Mouse (Mus musculus): ENCODE data around the gene Pate2.

Gene Pate2

DNA sequence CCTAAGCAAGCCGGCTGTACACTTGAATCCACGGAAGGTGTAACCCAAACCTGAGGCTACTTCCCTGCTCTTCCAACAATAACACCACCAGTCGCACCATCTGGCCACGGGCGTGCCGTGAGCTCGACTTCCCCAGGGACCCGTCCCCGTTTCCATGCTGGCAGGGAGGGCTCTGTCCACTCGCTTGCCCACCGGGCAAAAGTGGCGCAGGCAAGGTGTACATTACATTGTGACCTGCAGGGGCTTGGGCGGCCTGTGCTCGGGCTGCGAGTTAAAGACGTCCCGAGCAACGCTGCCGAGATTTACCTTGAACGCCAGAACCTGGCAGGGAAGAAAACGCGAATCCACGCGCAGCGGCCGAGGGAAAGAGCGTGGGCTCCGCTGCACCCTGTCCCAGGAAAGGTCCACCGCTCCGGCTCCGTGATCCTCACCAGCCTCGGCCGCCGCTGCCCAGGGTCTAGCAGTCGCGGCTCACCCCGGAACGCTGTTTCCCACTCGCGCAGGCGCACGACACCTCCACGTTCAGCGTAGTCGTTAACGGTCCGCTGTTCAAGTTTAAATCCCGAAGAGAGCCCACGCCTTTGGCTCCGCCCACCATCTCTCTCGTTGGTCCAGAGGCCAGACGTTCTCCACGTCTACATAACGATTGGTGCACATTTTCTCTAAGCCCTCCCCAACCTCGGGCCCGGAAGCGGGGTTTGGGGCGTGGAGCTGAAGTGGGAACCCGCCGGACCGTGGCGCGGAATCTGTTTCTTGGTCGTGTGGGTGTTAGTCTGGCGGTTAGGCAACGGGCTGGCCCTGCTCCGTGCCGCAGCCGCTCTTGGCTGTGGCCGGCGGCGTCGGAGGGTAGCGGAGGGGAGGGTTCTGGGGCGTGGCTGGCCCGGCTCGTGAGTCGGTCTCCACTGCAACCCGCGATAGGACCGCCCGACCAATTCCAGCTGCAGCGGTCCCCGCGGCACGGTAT, at the start of gene Pate2, which contains the start of gene Hyls1:
Pate2 (plus strand) TSS at position 714 of the 964 bp plus-strand sequence.
Hyls1 (minus strand) TSS at position 828 of the 964 bp plus-strand sequence.
- peak; percentile 98 for DNase-seq (ENCODE audit: low read depth, low spot score)

DNA sequence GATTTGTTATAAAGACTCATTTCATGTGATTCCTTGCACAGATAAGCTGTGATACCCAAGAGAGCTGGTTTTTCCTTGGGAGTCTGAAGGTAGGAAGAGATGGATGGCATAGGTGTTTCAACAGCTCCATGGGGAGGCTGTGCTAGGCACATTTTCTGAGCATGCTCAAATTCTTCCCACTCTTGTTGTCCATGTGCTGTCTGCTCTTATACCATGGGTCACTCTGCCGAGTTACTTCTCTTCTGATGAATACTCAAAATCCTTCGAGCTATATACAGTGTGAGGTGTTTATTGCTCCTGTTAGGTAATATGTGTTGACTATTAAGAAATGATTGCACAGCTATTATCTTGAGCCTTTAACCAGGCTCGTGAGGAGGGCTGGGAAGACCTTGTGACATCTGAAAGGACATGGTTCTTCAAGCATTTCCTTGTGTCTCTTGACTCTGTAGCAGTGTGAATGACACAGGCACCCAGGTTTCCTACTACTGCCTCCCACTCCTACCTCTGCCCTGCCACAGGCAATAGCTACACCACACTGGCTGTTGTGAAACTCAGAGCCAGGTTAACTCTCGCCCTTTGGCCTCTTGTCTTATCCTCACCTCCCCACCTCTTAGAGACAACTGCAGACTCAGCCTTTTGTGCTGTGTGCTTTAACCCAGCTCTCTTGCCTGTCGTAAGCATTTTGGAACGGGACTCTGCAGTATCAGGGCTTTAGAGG, 49.3 kb upstream of the Pate2 start:
- no peak for DNase-seq (ENCODE audit: low read depth, low spot score)

DNA sequence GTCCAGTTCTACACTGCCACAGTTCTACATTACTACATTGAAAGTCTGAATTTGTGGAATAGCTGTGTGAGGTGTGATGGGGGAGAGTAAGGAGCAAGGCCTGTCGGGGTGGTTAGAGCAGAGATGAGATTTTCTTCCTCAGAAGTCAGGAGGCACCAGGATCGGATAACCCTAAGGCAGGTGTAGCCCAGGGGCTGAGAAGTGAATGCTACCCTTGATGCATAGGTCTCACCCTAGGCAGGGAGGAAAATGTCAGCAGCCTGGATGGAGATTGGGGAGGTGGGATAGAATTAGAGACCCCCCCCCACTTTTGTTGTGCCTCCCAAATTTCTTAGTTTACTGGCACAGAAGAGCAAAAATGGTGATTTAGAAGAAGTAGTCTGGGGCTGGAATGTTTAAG, 47.8 kb upstream of the Pate2 start:
- DNase-seq (ENCODE audit: low read depth, low spot score): no peak

DNA sequence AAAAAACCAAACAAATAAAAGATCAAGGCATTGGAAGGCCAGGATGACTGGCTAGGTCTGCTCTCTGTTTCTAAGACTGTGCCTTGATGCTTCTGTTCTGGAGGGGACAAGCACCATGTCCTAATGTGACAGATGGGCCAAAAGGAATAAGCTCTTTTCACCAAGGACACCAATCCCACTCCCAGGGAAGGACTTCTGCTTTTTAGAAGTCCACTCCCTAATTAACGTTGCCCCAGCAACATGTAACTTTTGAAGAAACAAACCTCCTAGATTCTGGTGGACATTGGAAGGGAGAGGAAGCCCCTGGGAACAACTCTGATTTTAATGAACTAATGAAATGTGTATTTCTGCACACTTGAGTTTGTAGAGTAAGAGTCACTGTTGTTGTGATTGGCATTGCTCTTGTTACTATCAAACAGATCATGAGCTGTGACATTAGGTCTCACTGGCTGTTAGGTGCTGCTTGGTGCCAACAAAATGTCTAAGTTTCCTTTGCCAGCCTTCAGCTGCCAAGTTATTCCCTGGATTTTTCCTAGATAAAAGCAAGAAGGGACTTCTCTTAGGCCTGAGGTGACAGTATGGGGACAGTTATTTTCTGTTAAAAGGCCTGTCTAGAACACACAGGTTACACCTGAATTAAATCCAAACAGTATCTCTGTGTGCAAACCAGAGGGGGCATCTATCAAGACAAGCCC, 47.1 kb upstream of the Pate2 start:
- no peak for DNase-seq (ENCODE audit: low read depth, low spot score)

DNA sequence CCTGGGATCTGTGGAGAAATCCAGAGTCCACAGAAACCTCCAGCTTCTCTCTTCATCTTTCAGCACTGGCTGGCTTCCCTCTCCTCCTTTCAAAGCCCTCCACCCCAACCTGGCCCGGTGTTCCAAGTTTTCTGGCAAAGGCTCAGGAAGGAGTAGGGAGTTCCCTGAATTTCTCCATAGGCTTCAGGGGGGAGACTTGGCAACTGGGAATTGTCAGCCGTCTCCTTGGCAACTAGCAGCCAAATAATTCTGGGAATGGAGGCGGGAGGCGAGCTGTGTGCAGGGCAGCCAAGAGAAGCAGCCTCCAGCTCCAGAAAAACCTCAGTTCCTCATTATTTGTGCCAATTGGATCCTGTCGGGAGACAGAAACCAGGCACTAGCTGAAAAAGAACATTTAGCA, 46.5 kb upstream of the Pate2 start:
- DNase-seq (ENCODE audit: low read depth, low spot score): no peak

DNA sequence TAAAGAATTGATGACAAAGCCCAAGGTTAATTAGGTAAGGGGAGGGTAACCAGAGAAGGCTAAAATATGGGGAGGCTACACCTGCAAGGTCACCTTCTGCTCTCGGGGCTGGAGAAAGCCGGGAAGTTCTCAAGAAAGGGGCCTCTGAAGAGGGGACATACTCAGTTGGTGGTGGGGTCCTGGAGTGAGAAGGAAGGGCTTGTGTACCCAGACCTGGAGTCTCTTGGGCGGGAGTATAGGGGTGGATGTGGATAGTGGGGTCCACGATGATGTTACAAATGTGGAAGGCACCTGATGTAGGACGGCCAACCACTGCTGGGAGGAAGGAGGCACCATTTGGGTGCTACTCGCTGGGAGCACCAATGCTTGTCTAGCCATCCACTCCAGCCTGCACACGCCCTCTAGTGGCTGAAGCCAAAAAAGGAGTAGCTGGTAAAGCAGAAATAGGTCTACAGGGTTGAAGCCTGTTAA, 46.1 kb upstream of the Pate2 start:
- DNase-seq (ENCODE audit: low read depth, low spot score): peak; percentile 61

DNA sequence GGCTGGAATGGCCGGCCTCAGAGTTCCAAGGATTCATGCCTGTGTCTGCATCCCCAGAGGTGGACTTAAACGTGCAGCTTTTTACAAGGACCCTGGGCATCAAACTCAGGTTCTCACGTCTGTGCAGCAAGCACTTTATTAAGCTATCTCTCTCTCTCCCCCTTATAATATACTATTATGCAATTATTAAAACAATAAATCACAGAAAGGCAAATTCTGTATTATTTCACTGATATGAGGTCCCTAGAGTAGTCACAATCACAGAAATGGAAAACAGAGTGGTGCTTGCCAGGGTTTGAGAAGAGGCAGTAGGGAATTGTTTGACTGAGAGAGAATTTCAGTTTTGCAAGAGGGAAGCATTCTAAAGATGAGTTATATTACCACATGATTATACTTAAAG, 40.9 kb upstream of the Pate2 start:
- DNase-seq (ENCODE audit: low read depth, low spot score): no peak

DNA sequence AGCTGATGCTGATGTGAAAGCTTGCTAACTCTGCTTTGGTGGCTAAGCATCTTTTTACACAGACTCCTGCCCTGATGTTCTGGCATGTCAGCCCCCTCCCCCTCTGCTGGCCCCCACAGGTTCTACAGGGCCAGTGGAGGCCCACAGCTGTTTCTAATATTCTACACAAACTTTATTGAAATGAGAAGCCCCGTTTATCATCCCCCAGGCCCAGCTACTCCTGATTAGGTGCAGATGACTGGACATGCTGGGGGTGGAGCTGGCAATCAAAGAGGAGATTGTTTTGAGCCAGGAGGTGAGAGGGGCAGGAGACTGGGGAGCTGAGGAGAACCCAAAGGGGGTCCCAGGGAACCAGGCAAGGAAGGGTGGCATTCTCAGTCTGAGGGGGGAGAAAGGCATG, 40.3 kb upstream of the Pate2 start:
- DNase-seq (ENCODE audit: low read depth, low spot score): no peak

DNA sequence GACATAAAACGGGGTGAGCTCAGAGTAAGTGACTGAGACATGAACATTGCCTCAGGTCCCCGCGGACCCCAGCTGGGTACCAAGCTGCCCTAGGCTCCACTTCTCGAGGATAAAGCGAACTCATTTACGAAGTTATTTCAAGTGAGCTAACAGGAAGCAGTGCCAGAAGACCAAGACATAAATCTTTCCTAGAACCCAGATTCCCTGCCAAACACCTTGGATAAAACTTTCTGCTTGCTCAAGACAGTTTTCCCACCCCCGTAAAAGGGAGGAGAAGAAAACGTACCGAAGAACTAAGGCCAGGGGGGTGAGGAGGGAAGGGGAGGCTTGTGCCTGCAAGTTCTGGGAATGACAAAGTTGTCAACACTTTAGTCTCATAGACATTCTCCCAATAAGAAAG, 36.8 kb upstream of the Pate2 start:
- no peak for DNase-seq (ENCODE audit: low read depth, low spot score)

DNA sequence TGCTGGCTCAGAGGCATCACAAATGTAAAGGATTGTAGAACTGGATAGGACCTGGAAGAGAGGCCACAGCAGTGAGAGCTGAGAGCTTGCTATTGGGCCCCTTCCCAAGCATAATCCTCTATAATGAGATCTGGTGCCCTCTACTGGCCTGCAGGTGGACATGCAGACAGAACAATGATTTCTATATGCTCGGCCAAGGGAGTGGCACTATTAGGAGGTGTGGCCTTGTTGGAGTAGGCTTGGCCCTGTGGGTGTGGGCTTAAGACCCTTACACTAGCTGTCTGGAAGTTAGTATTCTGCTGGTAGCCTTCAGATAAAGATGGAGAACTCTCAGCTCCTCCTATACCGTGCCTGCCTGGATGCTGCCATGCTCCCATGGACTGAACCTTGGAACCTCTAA, 35.0 kb upstream of the Pate2 start:
- peak; percentile 83 for DNase-seq (ENCODE audit: low read depth, low spot score)

DNA sequence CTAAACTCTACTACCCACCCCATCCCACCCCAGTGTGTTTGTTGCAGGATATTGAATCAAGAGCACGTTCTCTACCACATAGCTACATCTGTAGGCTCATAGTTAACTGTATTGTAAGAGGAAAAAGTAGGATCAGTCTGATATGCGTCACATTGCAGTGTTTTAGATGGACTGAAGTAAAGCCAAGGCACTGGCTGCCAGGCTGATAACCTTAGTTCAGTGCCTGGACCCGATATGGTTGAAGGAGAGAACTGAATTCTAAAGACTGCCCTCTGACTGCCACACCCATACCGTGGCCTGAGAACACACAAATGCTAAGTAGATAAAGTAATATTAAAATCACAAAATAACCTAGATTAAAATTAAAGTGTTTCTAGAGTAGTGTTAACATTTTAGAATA, 34.2 kb upstream of the Pate2 start:
- DNase-seq (ENCODE audit: low read depth, low spot score): no peak

DNA sequence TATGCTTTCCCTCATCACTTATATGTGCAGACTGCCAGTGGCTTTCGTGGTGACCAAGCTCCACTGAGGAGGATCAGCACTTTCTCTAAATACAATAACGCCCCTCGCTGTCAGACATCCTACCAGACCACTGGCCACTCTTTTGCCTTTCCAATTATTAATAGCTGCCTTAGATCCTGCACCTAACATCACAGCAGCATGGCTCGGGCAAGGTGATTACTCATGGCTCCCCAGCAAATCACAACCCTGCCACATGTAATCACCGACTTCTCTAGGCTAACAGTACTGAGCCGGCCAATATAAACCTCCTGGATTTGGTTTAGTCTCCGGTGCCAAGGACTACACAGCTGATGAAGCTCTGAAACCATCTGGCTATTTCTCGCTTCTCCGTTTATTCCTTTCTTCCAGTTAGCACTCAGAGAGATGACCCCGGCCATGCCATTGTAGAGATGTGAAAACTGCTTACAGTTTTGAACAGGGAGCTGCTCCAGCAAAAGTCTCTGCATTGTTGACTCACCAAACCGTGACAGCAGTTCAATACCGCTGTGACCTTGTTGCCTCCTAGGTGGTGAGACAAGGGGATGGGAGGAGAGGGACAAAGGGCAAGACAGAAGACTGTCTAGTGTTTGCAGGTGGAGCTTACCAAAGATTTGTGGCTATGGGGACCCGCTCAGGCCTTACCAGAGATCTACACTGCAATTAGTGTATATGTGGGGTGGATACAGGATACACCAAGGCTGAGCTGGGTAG, 30.9 kb upstream of the Pate2 start:
- DNase-seq (ENCODE audit: low read depth, low spot score): no peak

DNA sequence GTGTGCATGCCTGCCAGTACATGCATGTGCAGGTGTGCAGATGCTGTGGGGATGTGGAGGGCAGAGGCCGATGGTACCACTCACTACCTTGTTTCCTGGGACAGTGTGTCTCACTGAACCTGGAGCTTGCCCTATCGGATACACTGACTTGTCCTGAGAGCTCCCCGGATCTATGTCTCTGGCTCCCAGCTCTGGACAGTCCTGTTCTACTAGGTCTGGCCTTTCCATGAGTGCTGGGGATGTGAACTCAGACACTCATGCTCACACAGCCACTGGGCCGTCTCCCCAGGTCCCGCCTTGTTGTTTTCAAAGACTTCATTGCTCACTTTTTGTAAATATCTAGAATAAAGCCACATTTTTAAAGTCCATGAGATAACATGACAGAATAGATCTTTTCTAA, 29.1 kb upstream of the Pate2 start:
- DNase-seq (ENCODE audit: low read depth, low spot score): no peak

DNA sequence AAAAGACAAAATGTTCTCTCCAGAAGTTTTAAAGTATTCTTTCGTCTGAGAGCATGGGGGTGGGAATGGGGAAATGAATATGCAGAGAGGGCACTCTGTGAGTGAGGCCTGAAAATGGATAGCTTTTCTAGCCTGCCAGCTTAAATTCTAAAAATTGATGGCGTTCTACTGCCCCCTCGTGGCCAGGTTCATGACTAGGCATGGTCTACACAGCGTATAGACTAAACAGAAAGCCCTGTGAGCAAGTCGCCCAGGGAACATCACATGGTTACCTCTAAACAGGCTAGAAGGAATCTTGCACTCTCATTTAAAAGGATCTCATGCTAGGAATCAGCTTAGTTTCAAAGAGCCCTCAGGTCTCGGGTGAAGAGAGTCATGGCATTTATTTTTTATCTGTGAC, 28.6 kb upstream of the Pate2 start:
- DNase-seq (ENCODE audit: low read depth, low spot score): peak; percentile 71

DNA sequence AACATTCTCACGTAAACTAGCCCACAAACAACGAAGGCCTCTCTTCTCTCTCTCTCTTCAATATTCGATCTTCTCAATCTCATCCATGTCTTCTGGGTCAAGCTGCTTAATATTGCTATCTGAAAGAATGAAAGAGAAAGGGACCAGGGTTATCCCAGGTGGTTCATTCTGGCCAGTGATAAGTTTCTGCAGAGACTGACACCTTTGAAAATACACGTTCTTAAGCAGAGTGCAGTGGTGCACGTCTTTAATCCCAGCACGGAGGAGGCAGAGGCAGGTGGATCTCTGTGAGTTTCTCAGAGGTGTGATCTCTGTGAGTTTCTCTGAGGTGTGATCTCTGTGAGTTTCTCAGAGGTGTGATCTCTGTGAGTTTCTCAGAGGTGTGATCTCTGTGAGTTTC, 28.1 kb upstream of the Pate2 start:
- no peak for DNase-seq (ENCODE audit: low read depth, low spot score)

DNA sequence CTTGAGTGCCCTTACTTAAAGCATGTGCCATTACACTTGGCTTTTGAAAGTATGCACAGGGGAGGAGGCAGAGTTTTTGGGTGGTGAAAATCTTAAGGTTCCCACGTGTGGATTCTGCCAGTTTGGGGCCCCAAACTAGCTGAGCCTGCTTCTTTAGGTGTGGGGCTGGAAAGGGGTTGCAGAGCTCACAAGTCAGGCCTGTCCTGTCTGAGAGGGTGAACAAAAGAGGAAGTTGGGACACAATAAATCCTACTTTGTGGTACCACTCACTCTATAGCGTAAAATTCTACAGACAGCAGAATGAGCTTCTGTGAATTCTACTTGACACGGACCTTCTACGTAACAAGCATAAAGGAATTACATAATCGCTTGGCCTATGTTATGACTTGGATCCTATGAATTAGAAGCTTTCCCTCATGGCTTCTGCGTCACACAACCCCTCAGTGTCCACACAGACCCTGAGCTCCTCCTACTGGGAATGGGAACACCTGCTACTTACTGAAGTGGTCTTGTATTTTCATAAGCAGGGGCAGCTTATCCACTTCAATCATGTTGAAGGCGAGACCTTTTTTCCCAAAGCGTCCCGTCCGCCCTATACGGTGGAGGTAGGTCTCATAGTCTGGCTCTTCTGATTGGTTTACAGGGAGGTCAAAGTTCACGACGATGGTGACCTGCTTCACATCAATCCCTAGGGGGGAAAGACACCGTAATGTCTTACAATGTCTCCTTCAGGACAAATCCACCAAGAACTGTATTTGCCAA, 26.8 kb upstream of the Pate2 start:
- no peak for DNase-seq (ENCODE audit: low read depth, low spot score)

DNA sequence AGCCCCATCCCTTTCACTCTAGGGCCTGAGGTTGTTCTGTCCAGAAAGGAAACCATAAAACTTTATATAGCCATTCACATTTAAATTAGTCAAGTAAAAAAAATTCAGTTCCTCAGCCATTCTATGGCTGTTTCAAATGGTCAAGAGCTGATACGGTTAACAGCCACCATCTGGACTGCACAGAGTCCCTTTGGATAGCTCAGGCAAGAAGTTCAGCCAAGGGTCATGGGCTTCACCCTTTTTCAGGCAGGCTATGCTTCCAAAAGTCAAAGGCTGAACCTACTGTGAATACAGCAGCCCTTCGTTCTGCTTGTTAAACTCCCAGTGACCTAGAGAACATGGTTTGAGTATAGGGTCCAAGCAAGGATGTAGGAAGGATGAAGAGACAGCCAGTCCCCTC, 25.4 kb upstream of the Pate2 start:
- no peak for DNase-seq (ENCODE audit: low read depth, low spot score)

DNA sequence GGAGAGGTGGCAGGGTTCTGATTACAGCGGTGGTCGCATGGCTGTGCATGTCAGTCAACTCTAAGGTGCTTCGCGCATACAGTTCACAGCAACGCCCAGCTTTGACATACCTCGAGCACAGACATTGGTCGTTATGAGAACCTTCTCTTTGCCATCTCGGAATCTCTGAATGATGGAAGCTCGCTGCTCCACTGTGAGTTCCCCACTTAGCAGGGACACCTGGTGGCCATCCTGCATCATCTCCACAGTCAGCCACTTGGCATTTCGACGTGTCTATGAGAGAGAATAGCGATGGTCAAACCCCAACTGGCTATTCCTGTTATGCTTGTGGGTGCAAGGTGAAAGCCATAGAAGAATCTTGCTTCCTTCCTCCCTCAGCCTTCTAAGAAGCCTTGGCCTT, 24.4 kb upstream of the Pate2 start:
- no peak for DNase-seq (ENCODE audit: low read depth, low spot score)

DNA sequence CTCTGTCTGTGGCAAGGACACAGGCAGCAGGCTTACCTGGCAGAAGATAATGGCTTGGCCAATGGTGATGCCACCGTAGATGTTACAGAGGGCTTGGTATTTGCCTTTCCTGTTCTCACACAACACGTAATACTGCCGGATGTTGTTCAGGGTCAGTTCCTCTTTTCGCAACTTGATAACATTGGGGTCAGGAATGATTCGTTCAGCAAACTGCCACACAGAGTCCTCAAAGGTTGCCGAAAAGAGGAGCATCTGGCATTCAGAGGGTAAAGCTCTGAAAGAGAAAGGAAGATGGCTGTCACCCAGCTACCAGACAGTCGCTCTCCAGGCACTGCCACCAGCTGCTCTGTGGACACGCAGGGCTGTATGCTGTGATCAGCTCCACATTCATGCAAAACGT, 23.3 kb upstream of the Pate2 start:
- no peak for DNase-seq (ENCODE audit: low read depth, low spot score)

DNA sequence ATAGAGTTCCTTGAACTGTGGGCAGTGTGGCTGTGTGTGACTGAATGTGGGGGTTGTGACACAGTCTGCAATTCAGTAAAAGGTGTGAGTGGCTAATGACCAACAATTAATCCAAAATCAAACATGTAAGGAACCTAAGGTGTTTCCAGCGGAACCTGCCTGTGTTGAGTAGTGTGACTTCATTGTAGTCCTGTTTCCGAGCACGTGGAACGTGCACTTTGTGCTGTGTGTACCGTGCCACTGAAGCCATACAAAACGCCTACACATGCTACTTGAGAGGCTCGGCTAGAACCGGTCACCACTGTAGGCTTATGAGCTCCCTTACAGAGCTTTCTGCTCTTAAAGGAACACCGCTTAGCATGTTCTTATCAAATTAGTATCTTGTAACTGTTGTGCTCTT, 21.6 kb upstream of the Pate2 start:
- DNase-seq (ENCODE audit: low read depth, low spot score): no peak

Measured in ES-CJ7 (cell line).